Mouse (Mus musculus) macrophage (primary cell): ENCODE data around the gene Ccr1l1. TPM values are rescaled to one million over a fixed set of nuclear protein-coding genes. Genes with fewer than 3 reads are reported as not detected.

ENCODE experiments used
- H3K27ac ChIP-seq: fragments of 350-480 bp; formaldehyde crosslinking; 2 replicates; pipeline ENCODE4 v1.9.0; 2021
- H3K36me3 ChIP-seq: fragments of 350-480 bp; formaldehyde crosslinking; 2 replicates; pipeline ENCODE4 v1.9.0; 2021; ENCODE audit errors: inconsistent target
- H3K4me3 ChIP-seq: fragments of 350-480 bp; formaldehyde crosslinking; 2 replicates; pipeline ENCODE4 v1.9.0; 2021; ENCODE audit errors: inconsistent target
- H3K79me2 ChIP-seq: fragments of 350-480 bp; formaldehyde crosslinking; 2 replicates; pipeline ENCODE4 v1.9.0; 2021; ENCODE audit errors: inconsistent target
- WGBS: methylation state at CpG from one replicate; pipeline ENCODE4 v1.1.7; 2026; ENCODE audit warnings: inconsistent platforms; ENCODE audit not compliant: missing documents; 5-methylcytosine and 5-hydroxymethylcytosine counted together
- polyA plus RNA-seq: library from polyadenylated mRNA; stranded (reverse); fragments of 250-400 nt; gene quantifications from 3 replicates; pipeline ENCODE4 v1.2.4, GENCODE M21; 2018; ENCODE audit warnings: inconsistent platforms

Gene Ccr1l1
- polyA plus RNA-seq, 1 experiment from 2014 or later, result 1.0 TPM

DNA sequence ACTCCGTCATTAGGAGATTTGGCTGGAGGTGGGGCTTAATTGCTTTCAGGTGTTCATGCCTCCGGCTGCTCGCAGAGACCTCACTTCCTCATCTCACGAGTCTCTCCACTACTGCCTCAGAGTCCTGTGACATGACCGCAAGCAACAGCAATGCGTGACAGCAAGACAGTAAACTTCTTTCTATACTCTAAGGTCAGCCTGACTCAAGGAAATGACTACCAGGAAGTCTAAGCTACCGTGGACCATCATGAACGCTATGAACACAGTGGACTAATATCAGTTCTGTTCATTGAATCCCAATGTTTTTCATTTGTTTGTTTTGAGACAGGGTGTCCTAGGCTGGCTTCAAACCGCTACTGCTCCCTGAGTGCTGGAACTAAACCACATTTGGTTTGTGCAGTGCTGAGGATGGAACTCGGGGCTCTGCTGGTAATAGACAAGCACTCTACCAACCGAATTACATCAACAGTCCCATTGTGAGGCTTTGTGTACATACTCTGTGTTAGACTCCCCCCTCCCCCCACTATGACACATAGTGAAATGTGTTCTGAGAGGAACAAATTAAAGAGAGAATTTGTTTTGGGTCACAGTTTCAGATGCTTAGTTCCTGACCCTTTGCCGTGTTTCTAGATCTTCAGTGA lies 50.0 kb downstream of the Ccr1l1 start:
- no peaks in the 10 kb centered on the region for H3K36me3 ChIP-seq
- under 1% methylated on average over 12 of the region's 12 CpGs for WGBS

DNA sequence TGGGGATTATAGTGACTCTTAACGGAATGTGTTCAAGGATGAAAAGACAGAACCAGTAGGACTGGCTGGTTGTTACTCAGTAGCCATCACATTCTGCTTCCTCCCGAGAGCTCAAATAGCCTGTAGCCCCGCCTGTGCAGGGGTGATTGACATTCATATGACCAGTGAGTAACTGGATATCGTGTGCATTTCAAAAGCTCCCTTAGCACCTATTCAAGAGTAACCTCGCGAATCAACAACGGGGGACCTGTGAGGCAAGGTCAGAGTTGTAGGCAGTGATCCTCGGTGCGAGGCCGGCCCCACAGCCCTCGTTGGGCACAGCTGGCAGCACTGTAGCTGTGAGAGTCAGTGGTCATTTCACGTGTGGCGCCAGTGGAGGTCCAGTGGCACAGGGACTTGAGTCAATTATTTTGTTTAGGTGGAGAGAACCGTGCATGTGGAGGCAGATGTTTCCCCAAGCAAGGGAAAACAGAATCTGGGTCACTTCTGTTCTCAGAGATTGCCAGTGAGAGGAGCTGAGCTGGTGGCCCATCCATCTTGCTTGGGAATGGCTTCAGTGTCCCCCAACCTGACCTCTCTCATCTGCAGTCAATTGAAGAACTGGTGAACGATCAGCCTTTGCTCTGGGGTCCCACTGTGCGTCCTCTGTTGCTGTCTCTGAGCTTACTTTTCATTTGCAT lies 50.8 kb downstream of the Ccr1l1 start:
- WGBS, result 44% methylated on average over 16 of the region's 16 CpGs
- no peak overlapping the region for H3K4me3 ChIP-seq

More for the DNA sequence above, 50.0 kb downstream of the Ccr1l1 start:
- no peak overlapping the region for H3K4me3 ChIP-seq
- peak overlapping the region; percentile 99 for H3K27ac ChIP-seq
- H3K79me2 ChIP-seq, result no peaks in the 10 kb centered on the region; the same call in 1 of the 2 replicates

More for the DNA sequence above, 50.8 kb downstream of the Ccr1l1 start:
- peak overlapping the region; percentile 99 for H3K27ac ChIP-seq
- no peaks in the 10 kb centered on the region for H3K36me3 ChIP-seq
- H3K79me2 ChIP-seq, result no peaks in the 10 kb centered on the region; the same call in 1 of the 2 replicates

Other genes with a start within 250 kb of the Ccr1l1 start
- gene Cxcr6, start 171.9 kb downstream of the Ccr1l1 start, polyA plus RNA-seq, result 0.09 TPM in 1 of 3 replicates, not detected in the others
- 10.0 to 13.5 TPM (median 12.8 TPM) in 3 replicates for gene Fyco1, start 126.5 kb downstream of the Ccr1l1 start, polyA plus RNA-seq
- gene Xcr1, start 116.4 kb downstream of the Ccr1l1 start, polyA plus RNA-seq, result 0.06 TPM in 1 of 3 replicates, not detected in the others
- gene Ccr1, start 9.7 kb downstream of the Ccr1l1 start, polyA plus RNA-seq, result 22.8 to 148 TPM (median 64.7 TPM) in 3 replicates
- gene Ccr3, start 43.6 kb upstream of the Ccr1l1 start, polyA plus RNA-seq, result 4.1 to 30.2 TPM (median 6.8 TPM) in 3 replicates
- 12.0 to 16.3 TPM (median 12.9 TPM) in 3 replicates for gene Ccr2, start 123.5 kb upstream of the Ccr1l1 start, polyA plus RNA-seq
- 25.3 to 36.3 TPM (median 25.4 TPM) in 3 replicates for gene Ccr5, start 143.1 kb upstream of the Ccr1l1 start, polyA plus RNA-seq